Mouse (Mus musculus): Measurements from ENCODE around the gene Gm20517.

DNA sequence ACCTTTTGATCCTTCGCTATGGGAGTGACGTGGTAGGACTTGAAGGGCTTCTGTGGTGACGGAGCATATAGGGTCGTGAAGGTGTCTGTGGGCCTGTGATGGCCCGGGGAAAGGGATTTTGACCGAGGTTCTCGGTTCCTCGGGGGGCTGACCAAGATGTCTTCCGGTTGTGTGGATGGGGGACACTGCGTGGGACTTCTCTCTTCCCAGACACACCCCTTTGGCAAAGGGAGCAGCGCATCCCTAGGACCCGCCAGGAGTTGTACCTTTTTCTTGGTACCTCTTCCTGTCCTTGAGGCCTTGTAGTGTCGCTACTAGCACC is 233 bp downstream of the Gm20517 start:
- TF ChIP-seq CTCF (IDR thresholded peaks at IDR 0.05; ENCODE audit: low read depth, low read length) (no peak), EP300 (IDR thresholded peaks at IDR 0.05; ENCODE audit: insufficient read depth, low read depth, low read length) (no peak), POLR2A (IDR thresholded peaks at IDR 0.05; ENCODE audit: insufficient read depth, low read length) (no peak)
